ENCODE assay signal across 21 mouse cellular contexts in the genomic region with DNA sequence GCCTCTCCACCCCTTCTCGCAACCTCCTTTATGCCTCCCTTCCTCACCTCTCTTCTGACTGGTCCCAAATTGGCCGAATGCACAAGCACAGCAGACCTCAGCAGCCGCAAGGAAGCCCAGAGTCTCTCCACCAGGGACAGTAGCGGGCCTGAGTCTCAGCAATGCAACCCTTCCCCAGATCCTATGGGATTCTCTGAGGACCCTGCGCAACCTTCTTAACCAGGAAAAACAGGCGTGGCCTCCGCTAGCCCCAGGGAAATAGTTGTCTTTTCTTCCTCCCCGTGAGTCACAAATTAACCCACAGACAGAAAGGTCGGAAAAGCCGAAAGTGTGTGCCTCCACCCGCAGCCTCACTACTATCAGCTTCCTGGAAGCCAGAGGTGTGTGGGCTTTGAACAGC. TPM values are rescaled to one million over a fixed set of nuclear protein-coding genes. Genes with fewer than 3 reads are reported as not detected.
A peak's percentile ranks its signal among the peaks of the same experiment; 100 is the strongest.
DNase-seq lines count a peak whose midpoint lies in the region; ATAC-seq and TF ChIP-seq lines count a peak whose summit lies in the region.
"Had no signal": no experiment of that assay in that cellular context is flagged by ENCODE, and none has a peak within 500 bp of the region (broad histone marks: within the 10 kb centered on the region; RNA-seq: fewer than 3 reads in every experiment).

No protein-coding gene starts in this region.

- TF ChIP-seq EP300 in heart, adult 2 months (IDR thresholded peaks at IDR 0.05; ENCODE audit: insufficient read depth, low read depth, low read length): no peak
- no peak for TF ChIP-seq EP300 in liver, embryonic 14.5 days (IDR thresholded peaks at IDR 0.05; ENCODE audit: low read depth)

- no peak for DNase-seq in heart, adult 2 months
- no peak for DNase-seq in heart, adult 8-10 months (ENCODE audit: low spot score)
- DNase-seq in 3134 (ENCODE audit: extremely low read depth, insufficient read length, low spot score) (peak; percentile 39), ZHBTc4 (ENCODE audit: low read depth, low spot score) (peak; percentile 80)
- DNase-seq in liver, embryonic 14.5 days (ENCODE audit: low read depth in 3 of 3, low spot score in 3 of 3): no peak
- DNase-seq in forebrain, embryonic 14.5 days (ENCODE audit: low spot score): no peak
- no peak for DNase-seq in adrenal gland, postnatal 10 days
- DNase-seq in cerebellum, postnatal 14 days: no peak
- DNase-seq: adrenal gland, adult 8-10 months; cerebellum, adult 8-10 months; gastrocnemius, postnatal 25 days; heart, postnatal 10 days; kidney, postnatal 25 days; layer of hippocampus, postnatal 36 days; retina, postnatal 1 day; thymus, adult 18-20 months had no signal

- peak overlapping the region; percentile 75 for H3K4me2 ChIP-seq in liver, embryonic 14.5 days (ENCODE audit: low read depth)
- H3K4me2 ChIP-seq in forebrain, embryonic 14.5 days (ENCODE audit: low read length): no peak overlapping the region
- H3K4me2 ChIP-seq: embryonic facial prominence, embryonic 12.5 days; forebrain, embryonic 12.5 days; limb, embryonic 12.5 days; neural tube, embryonic 13.5 days had no signal

- peak overlapping the region; percentile 16; the same call in 1 of the 2 replicates for H3K27ac ChIP-seq in heart, adult 2 months
- H3K27ac ChIP-seq in liver, embryonic 14.5 days: peak overlapping the region; percentile 18
- H3K27ac ChIP-seq in forebrain, embryonic 14.5 days (ENCODE audit: low read depth, low read length): no peak overlapping the region
- H3K27ac ChIP-seq: embryonic facial prominence, embryonic 12.5 days; forebrain, embryonic 12.5 days; limb, embryonic 12.5 days; neural tube, embryonic 13.5 days had no signal

- no peaks in the 10 kb centered on the region for H3K36me3 ChIP-seq in heart, adult 2 months (ENCODE audit: control insufficient read depth, insufficient read depth, low read length)
- no peaks in the 10 kb centered on the region for H3K36me3 ChIP-seq in liver, embryonic 14.5 days (replicated peaks; ENCODE audit: control insufficient read depth, insufficient read depth, low read depth)
- H3K36me3 ChIP-seq in forebrain, embryonic 14.5 days (ENCODE audit: control insufficient read depth, insufficient read depth, low read length): no peaks in the 10 kb centered on the region
- H3K36me3 ChIP-seq: embryonic facial prominence, embryonic 12.5 days; forebrain, embryonic 12.5 days; limb, embryonic 12.5 days; neural tube, embryonic 13.5 days had no signal

- no peaks in the 10 kb centered on the region for H3K79me2 ChIP-seq in heart, adult 2 months (replicated peaks; ENCODE audit: control insufficient read depth, insufficient read depth, low read length)

- no peak for ATAC-seq in liver, embryonic 14.5 days (ENCODE audit: insufficient read depth)
- no peak for ATAC-seq in forebrain, embryonic 14.5 days
- ATAC-seq: Patski had no signal

- H3K9me3 ChIP-seq in liver, embryonic 14.5 days (ENCODE audit: control insufficient read depth, low read length): no peaks in the 10 kb centered on the region
- H3K9me3 ChIP-seq in forebrain, embryonic 14.5 days (replicated peaks; ENCODE audit: control insufficient read depth, low read length): no peaks in the 10 kb centered on the region
- H3K9me3 ChIP-seq: embryonic facial prominence, embryonic 12.5 days; forebrain, embryonic 12.5 days; limb, embryonic 12.5 days; neural tube, embryonic 13.5 days had no signal

- WGBS in heart, adult 2 months: 44% methylated on average over 11 of the region's 11 CpGs
- 30% methylated on average over 11 of the region's 11 CpGs for WGBS in liver, embryonic 14.5 days (ENCODE audit: insufficient replicate concordance)
- WGBS in forebrain, embryonic 14.5 days: 60% methylated on average over 11 of the region's 11 CpGs

- no peaks in the 10 kb centered on the region for H3K27me3 ChIP-seq in heart, adult 2 months (ENCODE audit: control insufficient read depth, insufficient read depth, low read length)
- H3K27me3 ChIP-seq in liver, embryonic 14.5 days (ENCODE audit: control insufficient read depth, insufficient read depth, low read length): no peaks in the 10 kb centered on the region
- no peaks in the 10 kb centered on the region for H3K27me3 ChIP-seq in forebrain, embryonic 14.5 days (replicated peaks; ENCODE audit: control insufficient read depth, insufficient read depth, low read length)
- H3K27me3 ChIP-seq: embryonic facial prominence, embryonic 12.5 days; forebrain, embryonic 12.5 days; limb, embryonic 12.5 days; neural tube, embryonic 13.5 days; Patski had no signal

- H3K4me3 ChIP-seq in heart, adult 2 months: no peak overlapping the region
- peak overlapping the region in 1 of 2 experiments; percentile 4; a peak in 1 of 4 replicates for H3K4me3 ChIP-seq in liver, embryonic 14.5 days (ENCODE audit: insufficient read depth in 1 of 2, low read depth in 2 of 2, low read length in 2 of 2)
- H3K4me3 ChIP-seq in forebrain, embryonic 14.5 days (ENCODE audit: low read depth, low read length): no peak overlapping the region
- H3K4me3 ChIP-seq: embryonic facial prominence, embryonic 12.5 days; forebrain, embryonic 12.5 days; limb, embryonic 12.5 days; neural tube, embryonic 13.5 days had no signal

- H3K9ac ChIP-seq in heart, adult 2 months (ENCODE audit: low read depth, low read length): no peak overlapping the region
- H3K9ac ChIP-seq in liver, embryonic 14.5 days (replicated peaks): peak overlapping the region; percentile 40
- no peak overlapping the region for H3K9ac ChIP-seq in forebrain, embryonic 14.5 days (ENCODE audit: low read length)
- H3K9ac ChIP-seq: embryonic facial prominence, embryonic 12.5 days; forebrain, embryonic 12.5 days; limb, embryonic 12.5 days; neural tube, embryonic 13.5 days had no signal

- intact Hi-C loops in heart, adult 2 months (cut with DNase I): no loop called here

- TF ChIP-seq POLR2A in heart, adult 2 months (IDR thresholded peaks at IDR 0.05; ENCODE audit: insufficient read depth, low read depth, low read length): no peak

- peaks cover 4% of the 10 kb centered on the region for H3K4me1 ChIP-seq in heart, adult 2 months (ENCODE audit: control insufficient read depth, insufficient read depth, low read length)
- H3K4me1 ChIP-seq in liver, embryonic 14.5 days (replicated peaks; ENCODE audit: control insufficient read depth in 2 of 2, insufficient read depth in 2 of 2, low read length in 1 of 2): peaks cover 28 to 48% of the 10 kb centered on the region in 2 experiments
- H3K4me1 ChIP-seq in forebrain, embryonic 14.5 days (ENCODE audit: control insufficient read depth, insufficient read depth, low read length): no peaks in the 10 kb centered on the region
- H3K4me1 ChIP-seq: embryonic facial prominence, embryonic 12.5 days; forebrain, embryonic 12.5 days; limb, embryonic 12.5 days; neural tube, embryonic 13.5 days had no signal

- peak; percentile 23; the same call in 1 of the 2 replicates for TF ChIP-seq CTCF in heart, adult 2 months (IDR thresholded peaks at IDR 0.05)
- peak; percentile 51; the same call in 1 of the 2 replicates for TF ChIP-seq CTCF in liver, embryonic 14.5 days (IDR thresholded peaks at IDR 0.05; ENCODE audit: low read depth)

RNA-seq across cellular contexts. Expression of a gene that starts 2.2 kb away (rescaled TPM):
- total RNA-seq in heart, adult 2 months (2021): 1 to 10 TPM; 1.4 to 1.6 TPM
- polyA plus RNA-seq in heart, adult 2 months (2012; rRNA removed): 1.1 and 1.3 TPM in 2 replicates
- total RNA-seq in heart, adult 8-10 months (2022): 1 to 10 TPM; 1.0 to 1.4 (median 1.2) TPM
- polyA plus RNA-seq in liver, embryonic 14.5 days (2012; rRNA removed): 0.47 and 0.56 TPM in 2 replicates
- 0.30 and 0.33 TPM in 2 replicates for polyA plus RNA-seq in liver, embryonic 14.5 days (2014; fragmentation: Nextera tagmentation; extraction: Ambion mirVana)
- polyA plus RNA-seq in forebrain, embryonic 14.5 days (2014; fragmentation: Nextera tagmentation; extraction: Ambion mirVana): not detected in 2 replicates
- total RNA-seq in adrenal gland, postnatal 10 days (2021): under 1 TPM; 0.36 to 0.67 TPM
- polyA plus RNA-seq: embryonic facial prominence, embryonic 12.5 days; forebrain, embryonic 12.5 days; limb, embryonic 12.5 days; Patski had no signal

RNA-seq across cellular contexts. Expression of a gene that starts 17.6 kb away (rescaled TPM):
- total RNA-seq in heart, adult 2 months (2021): 1 to 10 TPM; 7.9 to 8.1 TPM
- 10.0 TPM in 2 replicates for polyA plus RNA-seq in heart, adult 2 months (2012; rRNA removed)
- 1 to 10 TPM; 4.1 to 5.5 (median 5.1) TPM for total RNA-seq in heart, adult 8-10 months (2022)
- 0.95 and 1.1 TPM in 2 replicates for polyA plus RNA-seq in liver, embryonic 14.5 days (2012; rRNA removed)
- polyA plus RNA-seq in liver, embryonic 14.5 days (2014; fragmentation: Nextera tagmentation; extraction: Ambion mirVana): 1.1 and 1.9 TPM in 2 replicates
- polyA plus RNA-seq in forebrain, embryonic 14.5 days (2014; fragmentation: Nextera tagmentation; extraction: Ambion mirVana): 0.89 and 1.3 TPM in 2 replicates
- total RNA-seq in adrenal gland, postnatal 10 days (2021): 1 to 10 TPM; 2.7 to 3.9 TPM
- polyA plus RNA-seq: Patski had no signal

RNA-seq across cellular contexts. Expression of a gene that starts 19.9 kb away (rescaled TPM):
- total RNA-seq in heart, adult 2 months (2021): 1 to 10 TPM; 6.1 to 8.9 TPM
- polyA plus RNA-seq in heart, adult 2 months (2012; rRNA removed): 13.2 and 15.8 TPM in 2 replicates
- total RNA-seq in heart, adult 8-10 months (2022): 1 to 10 TPM; 6.6 to 9.5 (median 8.0) TPM
- polyA plus RNA-seq in liver, embryonic 14.5 days (2012; rRNA removed): 5.0 and 5.3 TPM in 2 replicates
- polyA plus RNA-seq in liver, embryonic 14.5 days (2014; fragmentation: Nextera tagmentation; extraction: Ambion mirVana): 3.6 and 3.7 TPM in 2 replicates
- polyA plus RNA-seq in forebrain, embryonic 14.5 days (2014; fragmentation: Nextera tagmentation; extraction: Ambion mirVana): 9.4 and 10.8 TPM in 2 replicates
- 10 to 100 TPM; 10.4 to 14.9 TPM for total RNA-seq in adrenal gland, postnatal 10 days (2021)

RNA-seq across cellular contexts. Expression of a gene that starts 31.6 kb away (rescaled TPM):
- 10 to 100 TPM; 15.4 to 17.4 TPM for total RNA-seq in heart, adult 2 months (2021)
- polyA plus RNA-seq in heart, adult 2 months (2012; rRNA removed): 12.8 and 16.3 TPM in 2 replicates
- 10 to 100 TPM; 12.3 to 18.1 (median 14.4) TPM for total RNA-seq in heart, adult 8-10 months (2022)
- polyA plus RNA-seq in liver, embryonic 14.5 days (2012; rRNA removed): 7.9 and 8.3 TPM in 2 replicates
- 3.5 and 4.0 TPM in 2 replicates for polyA plus RNA-seq in liver, embryonic 14.5 days (2014; fragmentation: Nextera tagmentation; extraction: Ambion mirVana)
- polyA plus RNA-seq in forebrain, embryonic 14.5 days (2014; fragmentation: Nextera tagmentation; extraction: Ambion mirVana): 20.4 and 21.0 TPM in 2 replicates
- total RNA-seq in adrenal gland, postnatal 10 days (2021): 10 to 100 TPM; 20.4 to 24.2 TPM

RNA-seq across cellular contexts. Expression of a gene that starts 44.8 kb away (rescaled TPM):
- 10 to 100 TPM; 33.1 to 46.7 TPM for total RNA-seq in heart, adult 2 months (2021)
- 21.8 and 22.1 TPM in 2 replicates for polyA plus RNA-seq in heart, adult 2 months (2012; rRNA removed)
- 10 to 100 TPM; 33.2 to 48.1 (median 38.1) TPM for total RNA-seq in heart, adult 8-10 months (2022)
- polyA plus RNA-seq in liver, embryonic 14.5 days (2012; rRNA removed): 15.9 and 24.7 TPM in 2 replicates
- polyA plus RNA-seq in liver, embryonic 14.5 days (2014; fragmentation: Nextera tagmentation; extraction: Ambion mirVana): 4.2 and 7.6 TPM in 2 replicates
- 12.6 and 15.2 TPM in 2 replicates for polyA plus RNA-seq in forebrain, embryonic 14.5 days (2014; fragmentation: Nextera tagmentation; extraction: Ambion mirVana)
- total RNA-seq in adrenal gland, postnatal 10 days (2021): 10 to 100 TPM; 54.7 to 67.5 TPM

Comparison
In these comparisons a context has a peak if more than half of its experiments do, and no peak if none do; other contexts are left out.
1. DNase-seq: peak in 3134 (single experiment) and ZHBTc4 (single experiment); none in heart, adult 2 months (0 of 2), heart, adult 8-10 months (single experiment), liver, embryonic 14.5 days (0 of 3), forebrain, embryonic 14.5 days (single experiment), adrenal gland, postnatal 10 days (single experiment) and cerebellum, postnatal 14 days (0 of 2).